Mouse (Mus musculus) small intestine, adult 2 months (tissue): Measurements from ENCODE around the gene Dnaja4.

Source experiments
- CTCF ChIP-seq: fragments of 200-500 bp; IDR thresholded peaks from 2 replicates; pipeline ENCODE4 v1.5.1; 2012; ENCODE audit warnings: low read depth, mild to moderate bottlenecking, control low read depth, inconsistent platforms, low read length, moderate library complexity, mixed read lengths; ENCODE audit not compliant: insufficient replicate concordance, insufficient read length; ENCODE audit errors: extremely low read depth
- POLR2A ChIP-seq: fragments of 200-500 bp; IDR thresholded peaks from 2 replicates; pipeline ENCODE4 v1.6.1; 2012; ENCODE audit warnings: low read depth, mild to moderate bottlenecking, control low read depth, inconsistent platforms, low read length, moderate library complexity

DNA sequence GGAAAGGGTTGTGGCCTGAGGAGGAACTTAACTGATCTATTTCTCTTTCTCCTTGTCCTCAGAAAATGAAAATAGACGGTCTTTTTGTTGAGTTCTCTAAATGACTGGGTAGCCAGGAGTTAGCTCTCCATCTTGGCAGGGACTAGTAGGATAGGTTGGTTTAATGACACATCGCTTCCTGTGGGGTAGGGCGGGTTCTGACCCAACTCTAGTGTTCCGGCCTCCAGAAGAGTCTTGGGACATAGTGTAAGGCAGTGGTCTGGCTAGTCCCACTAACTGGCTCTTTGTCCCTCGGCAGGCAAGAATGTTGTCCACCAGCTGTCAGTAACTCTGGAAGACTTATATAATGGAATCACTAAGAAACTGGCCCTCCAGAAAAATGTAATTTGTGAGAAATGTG, 9.4 kb downstream of the Dnaja4 start:
- TF ChIP-seq POLR2A, result no peak
- no peak for TF ChIP-seq CTCF
